Mouse (Mus musculus) hindbrain, embryonic 12.5 days (tissue): Measurements from ENCODE around the gene Arpp21. TPM values are rescaled to one million over a fixed set of nuclear protein-coding genes. Genes with fewer than 3 reads are reported as not detected.
A peak's percentile ranks its signal among the peaks of the same experiment; 100 is the strongest.

Experiments
- ATAC-seq: fragments of 200-750 bp; cut with Nextera tagmentation; 2 replicates; pipeline ENCODE4 v1.8.0; 2017; ENCODE audit warnings: moderate TSS enrichment; ENCODE audit not compliant: low FRiP score
- H3K27ac ChIP-seq: fragments of 300-500 bp; sonication (generic); 2 replicates; pipeline ENCODE4 v1.5.1; 2016; ENCODE audit warnings: mild to moderate bottlenecking
- H3K27me3 ChIP-seq: fragments of 300-500 bp; sonication (generic); 2 replicates; pipeline ENCODE4 v1.6.1; 2016; ENCODE audit warnings: mild to moderate bottlenecking
- H3K36me3 ChIP-seq: fragments of 300-500 bp; sonication (generic); 2 replicates; pipeline ENCODE4 v1.6.1; 2016; ENCODE audit warnings: mild to moderate bottlenecking
- H3K4me1 ChIP-seq: fragments of 300-500 bp; sonication (generic); 2 replicates; pipeline ENCODE4 v1.6.1; 2016
- H3K4me2 ChIP-seq: fragments of 300-500 bp; sonication (generic); replicated peaks from 2 replicates; pipeline ENCODE4 v1.6.1; 2016; ENCODE audit warnings: mild to moderate bottlenecking
- H3K4me3 ChIP-seq: fragments of 300-500 bp; sonication (generic); 2 replicates; pipeline ENCODE4 v1.5.1; 2016; ENCODE audit warnings: mild to moderate bottlenecking
- H3K9ac ChIP-seq: fragments of 300-500 bp; sonication (generic); 2 replicates; pipeline ENCODE4 v1.6.1; 2016; ENCODE audit warnings: mild to moderate bottlenecking, moderate library complexity
- H3K9me3 ChIP-seq: fragments of 300-500 bp; sonication (generic); replicated peaks from 2 replicates; pipeline ENCODE4 v1.6.1; 2016; ENCODE audit warnings: mild to moderate bottlenecking
- WGBS: fragments of 180-500 bp; shearing (Covaris S2); methylation state at CpG from one replicate; pipeline ENCODE4 v1.1.7; 2016; 5-methylcytosine and 5-hydroxymethylcytosine counted together
- polyA plus RNA-seq: library from polyadenylated mRNA; unstranded; fragments of >200 nt; fragmentation: Nextera tagmentation; extraction: Ambion mirVana; gene quantifications from 2 replicates; pipeline ENCODE4 v1.2.1, GENCODE M21; 2016

Gene Arpp21
- polyA plus RNA-seq, 1 experiment from 2014 or later = 9.8 TPM

GRCm38 (mm10) chr9:112164677-112165076 is 71.1 kb downstream of the Arpp21 start:
- no peaks in the 10 kb centered on the region for H3K9me3 ChIP-seq
- H3K4me1 ChIP-seq = no peaks in the 10 kb centered on the region
- no peak overlapping the region for H3K27ac ChIP-seq
- no peak overlapping the region for H3K4me3 ChIP-seq
- 90% methylated on average over 4 of the region's 4 CpGs for WGBS
- no peaks in the 10 kb centered on the region for H3K27me3 ChIP-seq
- no peak for ATAC-seq
- no peaks in the 10 kb centered on the region for H3K36me3 ChIP-seq
- no peak overlapping the region for H3K9ac ChIP-seq
- no peak overlapping the region for H3K4me2 ChIP-seq

GRCm38 (mm10) chr9:112160981-112161380 is 74.8 kb downstream of the Arpp21 start:
- H3K4me2 ChIP-seq = no peak overlapping the region
- WGBS = 56% methylated on average over 2 of the region's 2 CpGs
- H3K4me1 ChIP-seq = no peaks in the 10 kb centered on the region
- H3K27ac ChIP-seq = no peak overlapping the region
- H3K9me3 ChIP-seq = no peaks in the 10 kb centered on the region
- H3K36me3 ChIP-seq = no peaks in the 10 kb centered on the region
- no peak for ATAC-seq
- no peaks in the 10 kb centered on the region for H3K27me3 ChIP-seq
- H3K4me3 ChIP-seq = no peak overlapping the region
- no peak overlapping the region for H3K9ac ChIP-seq

- ATAC-seq = no peak
- Histone ChIP-seq H3K27me3 (no peaks in the 10 kb centered on the region), H3K9me3 (no peaks in the 10 kb centered on the region), H3K27ac (no peak overlapping the region), H3K4me2 (no peak overlapping the region), H3K4me3 (no peak overlapping the region), H3K4me1 (no peaks in the 10 kb centered on the region), H3K36me3 (no peaks in the 10 kb centered on the region), H3K9ac (no peak overlapping the region)
- 88% methylated on average over 5 of the region's 5 CpGs for WGBS
Measured at GRCm38 (mm10) chr9:112153972-112154371, 81.8 kb downstream of the Arpp21 start.

- WGBS = 94% methylated on average over 2 of the region's 2 CpGs
- no peak for ATAC-seq
Measured at GRCm38 (mm10) chr9:112152762-112153161, 83.0 kb downstream of the Arpp21 start.

GRCm38 (mm10) chr9:112151177-112151576 is 84.6 kb downstream of the Arpp21 start:
- Histone ChIP-seq H3K27ac (no peak overlapping the region), H3K36me3 (no peaks in the 10 kb centered on the region), H3K4me2 (no peak overlapping the region), H3K27me3 (no peaks in the 10 kb centered on the region), H3K4me1 (no peaks in the 10 kb centered on the region), H3K9me3 (no peaks in the 10 kb centered on the region), H3K4me3 (no peak overlapping the region), H3K9ac (no peak overlapping the region)
- ATAC-seq = no peak
- WGBS = 86% methylated on average over 5 of the region's 5 CpGs

More at GRCm38 (mm10) chr9:112152762-112153161, 83.0 kb downstream of the Arpp21 start:
- H3K27me3 ChIP-seq = no peaks in the 10 kb centered on the region
- H3K9ac ChIP-seq = no peak overlapping the region
- no peak overlapping the region for H3K4me2 ChIP-seq
- no peaks in the 10 kb centered on the region for H3K4me1 ChIP-seq
- no peaks in the 10 kb centered on the region for H3K36me3 ChIP-seq
- no peaks in the 10 kb centered on the region for H3K9me3 ChIP-seq
- H3K27ac ChIP-seq = no peak overlapping the region
- no peak overlapping the region for H3K4me3 ChIP-seq

- no peak for ATAC-seq
- H3K4me1 ChIP-seq = no peaks in the 10 kb centered on the region
- no peaks in the 10 kb centered on the region for H3K9me3 ChIP-seq
- H3K9ac ChIP-seq = no peak overlapping the region
- H3K4me2 ChIP-seq = no peak overlapping the region
- no peaks in the 10 kb centered on the region for H3K36me3 ChIP-seq
- no peak overlapping the region for H3K4me3 ChIP-seq
- WGBS = 75% methylated on average over 8 of the region's 8 CpGs
- no peak overlapping the region for H3K27ac ChIP-seq
- no peaks in the 10 kb centered on the region for H3K27me3 ChIP-seq
Measured at GRCm38 (mm10) chr9:112140658-112141057, 95.1 kb downstream of the Arpp21 start.

GRCm38 (mm10) chr9:112137820-112138219 is 97.9 kb downstream of the Arpp21 start:
- H3K4me3 ChIP-seq = no peak overlapping the region
- H3K9ac ChIP-seq = no peak overlapping the region
- ATAC-seq = no peak
- no peak overlapping the region for H3K27ac ChIP-seq
- no peaks in the 10 kb centered on the region for H3K4me1 ChIP-seq
- no peaks in the 10 kb centered on the region for H3K9me3 ChIP-seq
- no peaks in the 10 kb centered on the region for H3K36me3 ChIP-seq
- H3K4me2 ChIP-seq = no peak overlapping the region
- no peaks in the 10 kb centered on the region for H3K27me3 ChIP-seq

GRCm38 (mm10) chr9:112130812-112131211 is 104.9 kb downstream of the Arpp21 start:
- WGBS = 37% methylated on average over 3 of the region's 3 CpGs
- H3K4me2 ChIP-seq = no peak overlapping the region
- H3K36me3 ChIP-seq = no peaks in the 10 kb centered on the region
- H3K9ac ChIP-seq = no peak overlapping the region
- no peak overlapping the region for H3K4me3 ChIP-seq
- peaks cover 5% of the 10 kb centered on the region; the same call in 1 of the 2 replicates for H3K4me1 ChIP-seq
- no peaks in the 10 kb centered on the region; the same call in 1 of the 2 replicates for H3K27me3 ChIP-seq
- ATAC-seq = peak; percentile 73
- no peak overlapping the region; the same call in 1 of the 2 replicates for H3K27ac ChIP-seq
- no peaks in the 10 kb centered on the region for H3K9me3 ChIP-seq

GRCm38 (mm10) chr9:112124667-112125066 is 111.1 kb downstream of the Arpp21 start:
- H3K4me2 ChIP-seq = no peak overlapping the region
- H3K4me3 ChIP-seq = no peak overlapping the region
- no peaks in the 10 kb centered on the region for H3K36me3 ChIP-seq
- no peaks in the 10 kb centered on the region; the same call in 1 of the 2 replicates for H3K27me3 ChIP-seq
- no peak overlapping the region for H3K9ac ChIP-seq
- H3K4me1 ChIP-seq = peaks cover 16% of the 10 kb centered on the region
- 30% methylated on average over 10 of the region's 10 CpGs for WGBS
- no peak for ATAC-seq
- H3K9me3 ChIP-seq = no peaks in the 10 kb centered on the region
- peak overlapping the region; percentile 30; the same call in 1 of the 2 replicates for H3K27ac ChIP-seq

- ATAC-seq = no peak
- Histone ChIP-seq H3K27me3 (peaks cover 5% of the 10 kb centered on the region), H3K27ac (peak overlapping the region; percentile 44), H3K4me2 (no peak overlapping the region), H3K9me3 (no peaks in the 10 kb centered on the region), H3K36me3 (no peaks in the 10 kb centered on the region), H3K9ac (no peak overlapping the region), H3K4me3 (no peak overlapping the region), H3K4me1 (peaks cover 20% of the 10 kb centered on the region)
- WGBS = 78% methylated on average over 4 of the region's 4 CpGs
Measured at GRCm38 (mm10) chr9:112124184-112124583, 111.6 kb downstream of the Arpp21 start.

- peaks cover 27% of the 10 kb centered on the region for H3K4me1 ChIP-seq
- peak overlapping the region; percentile 44; the same call in 1 of the 2 replicates for H3K27ac ChIP-seq
- H3K4me3 ChIP-seq = no peak overlapping the region
- H3K9me3 ChIP-seq = no peaks in the 10 kb centered on the region
- 32% methylated on average over 6 of the region's 6 CpGs for WGBS
- H3K36me3 ChIP-seq = no peaks in the 10 kb centered on the region
- H3K9ac ChIP-seq = no peak overlapping the region
- H3K27me3 ChIP-seq = peaks cover 8% of the 10 kb centered on the region
- no peak overlapping the region for H3K4me2 ChIP-seq
- peak; percentile 75 for ATAC-seq
Measured at GRCm38 (mm10) chr9:112123421-112123828, 112.3 kb downstream of the Arpp21 start.

- H3K27ac ChIP-seq = no peak overlapping the region
- H3K9me3 ChIP-seq = no peaks in the 10 kb centered on the region
- no peak for ATAC-seq
- no peaks in the 10 kb centered on the region for H3K36me3 ChIP-seq
- no peak overlapping the region for H3K4me3 ChIP-seq
- H3K4me2 ChIP-seq = no peak overlapping the region
- no peak overlapping the region for H3K9ac ChIP-seq
- peaks cover 14% of the 10 kb centered on the region for H3K27me3 ChIP-seq
- 29% methylated on average over 3 of the region's 3 CpGs for WGBS
- peaks cover 33% of the 10 kb centered on the region for H3K4me1 ChIP-seq
Measured at GRCm38 (mm10) chr9:112119535-112119934, 116.2 kb downstream of the Arpp21 start.

GRCm38 (mm10) chr9:112119106-112119433 is 116.7 kb downstream of the Arpp21 start:
- ATAC-seq = no peak
- H3K27me3 ChIP-seq = peaks cover 14% of the 10 kb centered on the region
- H3K36me3 ChIP-seq = no peaks in the 10 kb centered on the region
- 18% methylated on average over 7 of the region's 7 CpGs for WGBS
- H3K9me3 ChIP-seq = no peaks in the 10 kb centered on the region
- no peak overlapping the region for H3K9ac ChIP-seq
- peaks cover 29% of the 10 kb centered on the region for H3K4me1 ChIP-seq
- H3K27ac ChIP-seq = no peak overlapping the region
- H3K4me2 ChIP-seq = peak overlapping the region; percentile 67
- no peak overlapping the region for H3K4me3 ChIP-seq
